Mouse (Mus musculus) embryonic fibroblast, embryonic 13.5 days (primary cell): ENCODE results near the gene Gfer.
A peak's percentile ranks its signal among the peaks of the same experiment; 100 is the strongest.

Source experiments
- CTCF ChIP-seq: IDR thresholded peaks from 2 replicates; pipeline ENCODE4 v1.5.1; 2011; ENCODE audit warnings: mild to moderate bottlenecking, control low read depth, low read length, moderate library complexity, borderline replicate concordance; ENCODE audit not compliant: insufficient read depth
- POLR2A ChIP-seq: IDR thresholded peaks from 2 replicates; pipeline ENCODE4 v1.6.1; 2011; ENCODE audit warnings: low read depth, mild to moderate bottlenecking, control low read depth, low read length, moderate library complexity

GRCm38 (mm10) chr17:24719494-24720222 lies 23.7 kb upstream of the Gfer start:
- TF ChIP-seq POLR2A (peak; percentile 98), CTCF (no peak)
